Mouse (Mus musculus) cerebellum, adult 8-10 months (tissue): ENCODE measurements around the gene Rnf224.

Experiments
- DNase-seq: peaks from one replicate; pipeline ENCODE4 v3.0.0; 2022

The Rnf224 gene

DNA sequence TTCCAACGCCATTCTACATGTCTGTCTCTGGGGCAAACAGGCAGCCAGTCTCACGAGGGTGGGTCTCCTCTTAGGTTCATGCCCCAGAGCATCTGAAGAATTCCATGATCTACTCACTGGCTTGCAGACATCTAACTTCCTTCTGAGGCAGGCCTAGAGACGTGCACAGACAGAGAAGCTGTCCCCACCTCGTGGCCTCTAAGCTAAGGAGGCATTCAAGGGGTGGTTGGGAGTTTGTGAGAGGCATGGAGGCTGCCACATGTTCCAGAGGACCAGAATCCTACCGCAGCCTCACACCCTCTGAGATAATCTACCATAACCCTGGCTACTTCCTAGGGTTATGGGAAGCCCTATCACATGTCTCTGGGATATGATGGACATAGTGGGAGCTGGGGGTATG, 42.6 kb downstream of the Rnf224 start:
- no peak for DNase-seq

DNA sequence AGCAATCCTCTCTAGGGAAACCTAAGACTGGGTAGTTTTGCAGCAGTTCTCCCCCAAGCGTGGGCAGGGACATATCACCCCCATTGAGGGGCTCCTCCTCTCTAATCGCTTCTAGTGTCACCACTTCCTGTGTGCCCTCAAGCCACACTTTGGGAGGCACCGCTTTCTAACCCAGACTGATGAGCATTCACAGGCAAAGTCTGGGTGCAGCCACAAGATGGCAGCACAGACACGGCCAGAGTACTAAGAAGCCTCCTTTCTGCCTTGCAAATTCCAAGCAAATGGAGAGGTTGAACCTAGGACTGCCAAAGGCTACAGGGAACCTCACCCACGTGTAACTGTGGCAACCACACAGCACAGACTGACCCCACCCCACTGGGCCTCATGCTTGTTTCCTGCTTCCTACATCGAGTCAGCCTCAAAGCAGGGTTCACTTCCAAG, 43.2 kb downstream of the Rnf224 start:
- peak; percentile 84 for DNase-seq

DNA sequence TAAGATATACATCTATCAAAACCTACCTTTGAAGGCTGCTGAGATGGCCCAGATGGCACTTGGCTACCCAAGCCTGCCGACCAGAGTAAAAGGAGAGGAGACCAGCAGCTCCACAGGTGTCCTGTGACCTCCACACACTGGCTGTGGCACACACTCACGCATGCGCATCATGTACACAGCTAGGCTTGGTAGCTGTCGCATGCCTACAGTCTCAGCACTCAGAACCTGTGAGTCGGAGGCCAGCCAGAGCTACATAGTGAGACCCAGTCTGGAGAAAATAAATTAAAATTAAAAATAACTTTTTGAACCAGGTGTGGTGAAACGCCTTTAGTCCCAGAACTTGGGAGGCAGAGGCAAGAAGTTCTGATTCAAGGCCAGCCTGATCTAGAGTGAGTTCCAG, 48.7 kb downstream of the Rnf224 start:
- DNase-seq = no peak

DNA sequence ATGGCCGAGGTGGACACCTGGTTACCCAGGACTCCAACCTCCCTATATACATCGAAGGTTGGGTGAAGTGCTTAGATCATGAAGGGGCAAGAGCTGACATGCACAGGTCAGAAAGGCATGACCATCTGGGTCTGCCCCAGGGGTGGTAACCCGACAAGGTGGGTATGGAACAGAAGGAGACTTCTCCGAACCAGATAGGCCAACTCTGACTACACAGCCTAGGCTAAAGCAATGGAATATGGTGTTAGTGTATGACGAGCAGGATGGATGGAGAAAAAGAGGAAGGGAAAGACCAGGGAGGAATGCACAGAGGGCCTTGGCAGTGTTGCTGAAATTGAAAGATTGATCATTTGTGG, 50.0 kb downstream of the Rnf224 start:
- no peak for DNase-seq

DNA sequence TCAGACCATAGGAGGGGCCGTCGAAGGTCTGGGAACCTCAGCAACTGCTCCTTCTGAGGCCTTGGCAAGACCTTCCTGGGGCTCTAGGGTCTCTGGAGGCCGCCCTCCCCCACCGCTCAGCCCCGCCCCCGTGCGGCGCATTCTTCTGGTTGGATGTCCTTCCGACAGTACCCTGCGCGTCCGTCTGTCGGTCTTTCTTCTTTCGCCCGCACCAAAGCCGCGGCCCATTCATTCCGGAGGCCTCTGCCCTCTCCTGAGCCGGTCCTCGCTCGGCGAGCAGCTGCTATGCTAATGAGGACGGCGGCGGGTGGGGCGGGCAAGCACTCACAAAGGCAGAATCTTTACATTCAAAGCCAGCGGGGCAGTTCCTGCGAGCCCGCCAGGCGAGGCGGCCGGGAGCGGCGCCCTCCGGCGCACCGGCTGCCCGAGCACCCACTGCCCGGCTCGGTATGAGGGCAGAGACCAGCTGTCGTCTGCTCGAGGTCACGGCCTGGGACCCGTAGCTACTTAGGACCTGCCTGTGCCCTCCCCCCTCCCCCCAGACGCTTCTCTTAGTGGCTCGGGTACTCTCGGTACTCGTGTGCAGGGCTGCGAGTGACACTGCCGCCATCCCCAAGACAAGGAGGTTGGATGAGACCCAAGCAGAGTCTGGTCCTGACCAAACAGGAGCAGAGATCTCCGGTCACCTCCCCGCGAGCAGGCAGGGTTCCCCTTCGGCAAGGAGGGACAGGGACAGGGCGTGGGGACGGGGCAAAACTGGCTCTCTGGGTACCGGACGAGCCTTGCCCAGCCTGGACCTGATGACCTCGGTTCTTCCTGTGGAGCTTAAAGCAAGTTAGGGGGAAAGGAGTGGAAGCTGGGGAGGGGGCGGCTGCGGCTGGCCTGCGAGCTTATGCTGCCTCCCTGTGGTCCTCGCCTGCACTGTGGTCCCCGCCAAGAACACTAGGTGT, 50.7 kb downstream of the Rnf224 start:
- DNase-seq = no peak

DNA sequence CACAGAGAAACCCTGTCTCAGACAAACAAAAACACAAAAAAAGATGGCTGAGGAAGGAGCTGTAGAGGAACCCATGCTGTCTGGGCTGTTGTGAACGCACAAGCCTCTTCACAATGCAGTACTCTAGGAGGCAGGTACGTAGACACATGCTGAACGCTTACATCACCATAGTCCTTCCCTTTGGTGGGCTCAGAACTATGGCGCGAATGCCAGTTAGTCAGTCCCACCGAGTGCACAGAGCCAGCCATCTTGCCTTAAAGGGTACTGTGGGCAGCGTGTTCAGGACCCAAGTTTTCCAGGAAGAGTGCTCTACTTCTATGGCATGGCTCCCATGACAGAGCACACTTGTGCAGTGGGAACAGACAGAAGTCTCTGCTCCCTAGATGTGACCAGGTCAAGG, 52.1 kb downstream of the Rnf224 start:
- DNase-seq = no peak
